Mouse (Mus musculus): ENCODE measurements around the gene Uvrag. TPM values are rescaled to one million over a fixed set of nuclear protein-coding genes. Genes with fewer than 3 reads are reported as not detected.
A peak's percentile ranks its signal among the peaks of the same experiment; 100 is the strongest.

Uvrag gene
- polyA plus RNA-seq, 1 experiment from 2014 or later: 16.7 TPM

DNA sequence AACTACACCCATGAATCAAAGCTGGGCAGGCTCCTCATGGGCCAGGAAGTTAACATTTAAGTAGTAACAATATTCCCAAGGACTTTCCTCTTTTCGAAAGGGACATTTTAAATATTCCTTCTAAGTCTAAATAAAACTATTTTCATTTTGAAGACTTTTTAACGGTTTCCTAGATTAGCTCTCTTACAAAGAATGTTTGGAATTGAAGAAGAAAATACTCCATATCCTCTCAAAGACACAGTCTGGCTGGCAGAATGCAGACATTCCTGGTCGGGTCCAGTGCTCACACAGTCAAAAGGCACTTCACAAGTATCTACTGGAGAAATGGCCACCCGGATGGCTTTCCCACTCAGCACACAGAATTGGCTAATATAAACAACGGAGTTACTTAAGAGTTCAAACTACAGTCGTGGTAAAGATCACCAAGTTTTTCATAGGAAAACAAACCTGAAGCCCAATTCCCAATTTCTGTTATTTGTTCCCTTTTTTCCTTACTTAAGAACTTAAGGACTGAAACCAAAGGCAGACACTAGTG, 9.1 kb downstream of the Uvrag start:
- 48% methylated on average over 6 of the region's 6 CpGs for WGBS (ENCODE audit: insufficient replicate concordance)
- no peaks in the 10 kb centered on the region for H3K9me3 ChIP-seq (replicated peaks; ENCODE audit: control insufficient read depth, low read length)
- no peak overlapping the region for H3K4me2 ChIP-seq
- H3K27me3 ChIP-seq (ENCODE audit: control insufficient read depth, insufficient read depth, low read length): no peaks in the 10 kb centered on the region
- no peak overlapping the region for H3K4me3 ChIP-seq (ENCODE audit: low read depth, low read length)
- peaks cover 20% of the 10 kb centered on the region for H3K4me1 ChIP-seq (ENCODE audit: control insufficient read depth, insufficient read depth, low read length)
- H3K9ac ChIP-seq (ENCODE audit: low read depth, low read length): no peak overlapping the region
- H3K27ac ChIP-seq (ENCODE audit: low read depth, low read length): 0 out of 2 replicates have a peak overlapping the region, but pooled peaks have one; percentile 37
- H3K36me3 ChIP-seq (ENCODE audit: control insufficient read depth, insufficient read depth, low read length): no peaks in the 10 kb centered on the region
- no peak for ATAC-seq (replicated peaks; ENCODE audit: insufficient number of reproducible peaks, low FRiP score, low TSS enrichment)

DNA sequence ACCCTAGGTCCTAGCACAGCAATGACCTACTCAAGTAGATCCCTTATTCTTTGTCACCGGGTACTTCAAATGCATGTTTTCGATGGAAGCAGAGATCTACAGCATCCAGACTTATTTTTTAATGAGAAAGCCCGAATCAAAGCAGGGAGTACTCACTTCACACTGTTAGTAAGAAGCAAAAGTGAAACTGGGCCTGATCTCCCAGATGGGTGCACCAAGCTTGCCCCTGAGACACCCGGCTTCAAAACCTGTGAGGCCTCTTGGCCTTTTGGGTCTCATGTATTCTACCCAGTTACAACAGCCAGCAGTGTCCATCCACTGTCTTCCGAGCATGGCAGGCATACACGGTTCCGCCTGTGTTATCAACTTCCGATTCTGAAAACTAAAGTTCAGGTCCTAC, 12.0 kb downstream of the Uvrag start:
- no peak overlapping the region for H3K9ac ChIP-seq (ENCODE audit: low read depth, low read length)
- peaks cover 3% of the 10 kb centered on the region; the same call in 1 of the 2 replicates for H3K36me3 ChIP-seq (ENCODE audit: control insufficient read depth, insufficient read depth, low read length)
- WGBS (ENCODE audit: insufficient replicate concordance): 89% methylated on average over 8 of the region's 8 CpGs
- H3K9me3 ChIP-seq (replicated peaks; ENCODE audit: control insufficient read depth, low read length): peaks cover 6% of the 10 kb centered on the region
- H3K4me1 ChIP-seq (ENCODE audit: control insufficient read depth, insufficient read depth, low read length): peaks cover 31% of the 10 kb centered on the region
- H3K4me3 ChIP-seq (ENCODE audit: low read depth, low read length): no peak overlapping the region
- H3K27ac ChIP-seq (ENCODE audit: low read depth, low read length): no peak overlapping the region
- no peaks in the 10 kb centered on the region for H3K27me3 ChIP-seq (ENCODE audit: control insufficient read depth, insufficient read depth, low read length)
- ATAC-seq (replicated peaks; ENCODE audit: insufficient number of reproducible peaks, low FRiP score, low TSS enrichment): no peak
- no peak overlapping the region for H3K4me2 ChIP-seq

DNA sequence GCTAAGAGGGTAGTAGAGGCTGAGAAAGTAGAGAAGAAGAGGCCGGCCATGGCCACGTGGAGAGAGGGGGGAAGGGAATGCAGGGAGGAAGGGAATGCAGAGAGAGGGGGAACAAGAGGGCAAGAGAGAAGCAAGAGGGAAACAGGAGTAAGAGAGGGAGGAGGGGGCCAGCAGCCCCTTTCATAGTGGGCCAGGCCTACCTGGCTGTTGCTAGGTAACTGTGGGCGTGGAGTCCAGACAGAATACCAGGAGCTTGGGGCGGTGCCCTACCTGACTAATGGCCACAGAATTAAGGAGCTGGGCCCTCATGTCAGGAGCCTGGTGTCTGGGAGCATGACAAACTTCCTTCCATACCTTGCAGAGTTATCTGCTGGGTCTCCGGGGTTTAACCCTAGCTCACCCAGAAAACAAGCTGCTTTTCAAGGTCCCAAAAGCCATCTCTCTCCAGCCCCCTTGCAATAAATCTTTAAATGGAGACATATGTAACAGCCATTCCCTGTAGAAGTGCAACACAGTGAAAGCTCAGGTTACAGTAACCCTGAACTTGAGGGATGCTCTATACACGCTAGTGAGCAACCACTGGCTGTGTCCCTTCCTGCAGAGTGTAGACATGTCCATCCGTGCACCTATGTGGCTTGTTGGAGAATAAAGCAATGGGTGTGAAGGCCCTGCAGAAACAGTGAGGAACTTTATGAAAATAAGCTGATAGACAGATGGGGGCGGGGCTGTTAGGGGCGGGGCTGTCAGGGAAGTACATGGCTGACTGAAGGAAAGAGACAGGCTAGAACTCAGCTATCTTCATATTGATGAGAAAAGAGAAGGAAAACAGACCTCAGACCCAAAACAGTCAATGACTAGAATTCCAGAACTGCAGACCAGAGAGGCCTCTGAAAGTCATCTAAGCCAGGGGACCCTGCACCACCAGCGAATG, 12.7 kb downstream of the Uvrag start:
- no peak for ATAC-seq (replicated peaks; ENCODE audit: insufficient number of reproducible peaks, low FRiP score, low TSS enrichment)
- H3K9me3 ChIP-seq (replicated peaks; ENCODE audit: control insufficient read depth, low read length): peaks cover 6% of the 10 kb centered on the region
- peaks cover 31% of the 10 kb centered on the region for H3K4me1 ChIP-seq (ENCODE audit: control insufficient read depth, insufficient read depth, low read length)
- no peak overlapping the region for H3K4me3 ChIP-seq (ENCODE audit: low read depth, low read length)
- H3K4me2 ChIP-seq: no peak overlapping the region
- H3K36me3 ChIP-seq (ENCODE audit: control insufficient read depth, insufficient read depth, low read length): peaks cover 3% of the 10 kb centered on the region; the same call in 1 of the 2 replicates
- no peaks in the 10 kb centered on the region for H3K27me3 ChIP-seq (ENCODE audit: control insufficient read depth, insufficient read depth, low read length)
- no peak overlapping the region for H3K9ac ChIP-seq (ENCODE audit: low read depth, low read length)
- H3K27ac ChIP-seq (ENCODE audit: low read depth, low read length): no peak overlapping the region
- WGBS (ENCODE audit: insufficient replicate concordance): 48% methylated on average over 10 of the region's 10 CpGs

DNA sequence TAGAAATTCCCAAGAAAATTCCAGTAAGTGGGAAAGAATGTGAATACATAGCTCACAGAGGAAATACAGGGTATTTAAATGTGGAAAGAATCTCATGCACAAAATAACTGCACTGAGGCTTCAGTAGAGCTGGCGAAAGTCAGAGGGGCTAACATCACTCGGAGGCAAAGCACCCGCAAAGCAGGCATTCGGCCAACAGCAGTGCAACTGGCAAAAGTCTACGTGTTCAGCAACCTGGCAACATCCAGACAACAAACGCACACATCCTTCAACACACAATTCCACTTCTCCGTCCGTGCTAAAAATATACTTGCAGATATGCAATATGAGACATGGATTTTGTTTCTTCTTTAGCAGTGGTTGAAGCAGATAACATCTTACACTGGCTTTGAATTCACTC, 14.9 kb downstream of the Uvrag start:
- peak overlapping the region; percentile 6 for H3K4me2 ChIP-seq
- no peak for ATAC-seq (replicated peaks; ENCODE audit: insufficient number of reproducible peaks, low FRiP score, low TSS enrichment)

DNA sequence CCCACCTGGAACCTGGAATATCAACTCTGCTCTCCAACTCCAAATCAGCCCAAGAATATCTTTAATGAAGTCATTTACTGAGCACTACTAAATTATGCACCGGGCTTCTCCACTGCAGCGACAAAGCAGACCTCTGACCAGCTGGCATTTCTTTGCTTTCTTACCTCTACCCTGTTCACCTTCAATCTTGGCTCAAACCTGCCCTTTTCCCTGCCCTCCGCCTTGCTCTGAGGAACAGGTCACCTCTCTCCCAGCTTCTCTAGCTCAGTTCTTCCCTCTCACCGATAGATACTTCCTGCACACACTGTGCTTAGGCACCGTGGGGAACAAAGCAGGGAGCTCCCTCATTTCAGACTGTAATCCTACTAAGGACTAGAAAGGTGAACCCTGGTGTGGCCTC, 18.3 kb downstream of the Uvrag start:
- Histone ChIP-seq H3K9me3 (replicated peaks; ENCODE audit: control insufficient read depth, low read length) (peaks cover 6% of the 10 kb centered on the region), H3K27me3 (ENCODE audit: control insufficient read depth, insufficient read depth, low read length) (no peaks in the 10 kb centered on the region), H3K4me2 (no peak overlapping the region), H3K36me3 (ENCODE audit: control insufficient read depth, insufficient read depth, low read length) (peaks cover 3% of the 10 kb centered on the region; the same call in 1 of the 2 replicates), H3K27ac (ENCODE audit: low read depth, low read length) (no peak overlapping the region), H3K4me1 (ENCODE audit: control insufficient read depth, insufficient read depth, low read length) (peaks cover 31% of the 10 kb centered on the region), H3K4me3 (ENCODE audit: low read depth, low read length) (no peak overlapping the region), H3K9ac (ENCODE audit: low read depth, low read length) (no peak overlapping the region)
- WGBS (ENCODE audit: insufficient replicate concordance): 70% methylated on average over 5 of the region's 5 CpGs
- ATAC-seq (replicated peaks; ENCODE audit: insufficient number of reproducible peaks, low FRiP score, low TSS enrichment): no peak

More for the DNA sequence above, 14.9 kb downstream of the Uvrag start:
- Histone ChIP-seq H3K4me1 (ENCODE audit: control insufficient read depth, insufficient read depth, low read length) (peaks cover 34% of the 10 kb centered on the region), H3K4me3 (ENCODE audit: low read depth, low read length) (no peak overlapping the region), H3K27me3 (ENCODE audit: control insufficient read depth, insufficient read depth, low read length) (no peaks in the 10 kb centered on the region), H3K36me3 (ENCODE audit: control insufficient read depth, insufficient read depth, low read length) (peaks cover 3% of the 10 kb centered on the region; the same call in 1 of the 2 replicates), H3K9ac (ENCODE audit: low read depth, low read length) (no peak overlapping the region), H3K27ac (ENCODE audit: low read depth, low read length) (peak overlapping the region; percentile 71; the same call in 1 of the 2 replicates), H3K9me3 (replicated peaks; ENCODE audit: control insufficient read depth, low read length) (peaks cover 6% of the 10 kb centered on the region)
- WGBS (ENCODE audit: insufficient replicate concordance): 51% methylated on average over 8 of the region's 8 CpGs

DNA sequence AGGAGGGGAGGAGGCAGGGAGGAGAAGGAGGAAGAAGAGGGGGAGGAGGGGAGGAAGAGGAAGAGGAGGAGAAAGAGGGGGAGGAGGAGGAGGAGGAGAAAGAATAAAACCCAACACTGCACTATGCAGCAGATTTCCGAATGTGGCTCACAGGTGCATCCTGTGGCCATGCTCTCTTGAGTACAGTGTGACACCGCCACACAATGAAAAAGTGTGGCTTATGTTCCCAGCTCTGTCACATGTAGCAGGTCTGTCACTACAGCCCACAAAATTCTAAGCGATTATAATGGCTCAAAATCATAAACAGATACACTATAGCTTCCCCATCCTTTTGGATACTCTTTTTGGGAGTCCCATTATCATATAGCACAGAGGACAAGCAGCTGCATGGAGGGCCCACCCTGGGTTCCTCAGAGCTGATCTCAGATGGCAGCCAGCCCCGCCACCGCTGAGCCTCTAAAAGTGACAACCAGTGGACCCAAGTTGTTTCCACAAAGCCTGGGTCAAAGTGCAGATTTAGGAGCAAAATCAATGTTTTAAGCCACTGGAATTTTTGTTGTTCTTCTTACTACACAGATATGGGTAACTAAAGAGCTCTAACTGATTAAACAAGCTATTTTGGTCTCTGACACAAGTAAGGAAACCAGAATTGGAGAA, 19.9 kb downstream of the Uvrag start:
- H3K4me1 ChIP-seq (ENCODE audit: control insufficient read depth, insufficient read depth, low read length): peaks cover 18% of the 10 kb centered on the region
- peaks cover 6% of the 10 kb centered on the region for H3K36me3 ChIP-seq (ENCODE audit: control insufficient read depth, insufficient read depth, low read length)
- H3K27me3 ChIP-seq (ENCODE audit: control insufficient read depth, insufficient read depth, low read length): no peaks in the 10 kb centered on the region
- H3K4me2 ChIP-seq: no peak overlapping the region
- ATAC-seq (replicated peaks; ENCODE audit: insufficient number of reproducible peaks, low FRiP score, low TSS enrichment): no peak
- peaks cover 6% of the 10 kb centered on the region for H3K9me3 ChIP-seq (replicated peaks; ENCODE audit: control insufficient read depth, low read length)
- no peak overlapping the region for H3K9ac ChIP-seq (ENCODE audit: low read depth, low read length)
- no peak overlapping the region for H3K27ac ChIP-seq (ENCODE audit: low read depth, low read length)
- WGBS (ENCODE audit: insufficient replicate concordance): 85% methylated on average over 5 of the region's 5 CpGs
- H3K4me3 ChIP-seq (ENCODE audit: low read depth, low read length): no peak overlapping the region

DNA sequence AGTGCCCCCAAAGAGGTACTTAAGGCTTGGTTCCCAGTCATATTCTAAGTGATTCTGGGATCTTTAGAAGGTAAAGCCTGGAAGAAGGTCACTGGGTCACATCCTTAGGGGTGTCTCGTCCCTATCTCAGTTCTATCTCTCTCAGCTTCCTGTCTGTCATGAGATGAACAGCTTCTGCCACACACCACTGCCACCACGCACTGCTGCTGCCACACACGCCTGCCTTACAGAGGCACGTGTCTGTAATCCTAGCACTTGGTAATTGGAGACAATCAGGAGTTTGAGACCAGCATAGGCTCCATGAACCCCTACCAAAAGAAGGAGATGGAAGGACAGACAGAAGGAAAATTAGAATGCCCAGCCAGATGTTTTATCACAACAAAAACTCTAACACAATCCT, 20.9 kb downstream of the Uvrag start:
- H3K4me3 ChIP-seq (ENCODE audit: low read depth, low read length): no peak overlapping the region
- no peak overlapping the region for H3K27ac ChIP-seq (ENCODE audit: low read depth, low read length)
- H3K9ac ChIP-seq (ENCODE audit: low read depth, low read length): no peak overlapping the region
- H3K9me3 ChIP-seq (replicated peaks; ENCODE audit: control insufficient read depth, low read length): peaks cover 6% of the 10 kb centered on the region
- H3K27me3 ChIP-seq (ENCODE audit: control insufficient read depth, insufficient read depth, low read length): no peaks in the 10 kb centered on the region
- no peak overlapping the region for H3K4me2 ChIP-seq
- peaks cover 6% of the 10 kb centered on the region for H3K36me3 ChIP-seq (ENCODE audit: control insufficient read depth, insufficient read depth, low read length)
- 60% methylated on average over 4 of the region's 4 CpGs for WGBS (ENCODE audit: insufficient replicate concordance)
- H3K4me1 ChIP-seq (ENCODE audit: control insufficient read depth, insufficient read depth, low read length): peaks cover 14% of the 10 kb centered on the region
- no peak for ATAC-seq (replicated peaks; ENCODE audit: insufficient number of reproducible peaks, low FRiP score, low TSS enrichment)

DNA sequence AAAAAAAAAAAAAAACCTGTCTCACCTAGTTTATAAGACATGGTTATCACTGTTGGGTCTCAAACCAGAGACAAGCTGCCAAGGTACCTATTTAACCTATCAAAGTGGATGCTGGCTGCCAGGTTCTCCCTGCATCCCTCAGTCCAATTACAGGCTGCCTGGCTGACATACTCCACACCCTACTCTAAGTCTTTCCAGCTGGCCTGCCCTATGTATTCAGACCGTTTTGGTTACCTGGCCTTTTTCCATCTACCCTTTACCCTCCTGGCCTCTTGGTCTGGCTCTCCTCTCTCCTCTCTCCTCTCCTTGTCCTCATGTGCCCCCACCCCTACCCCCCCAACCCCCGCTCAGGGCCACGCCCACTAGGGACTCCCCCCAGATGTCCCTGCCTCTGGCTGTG, 24.2 kb downstream of the Uvrag start:
- Histone ChIP-seq H3K9ac (ENCODE audit: low read depth, low read length) (no peak overlapping the region), H3K4me1 (ENCODE audit: control insufficient read depth, insufficient read depth, low read length) (peaks cover 12% of the 10 kb centered on the region), H3K9me3 (replicated peaks; ENCODE audit: control insufficient read depth, low read length) (no peaks in the 10 kb centered on the region), H3K27me3 (ENCODE audit: control insufficient read depth, insufficient read depth, low read length) (no peaks in the 10 kb centered on the region), H3K4me3 (ENCODE audit: low read depth, low read length) (no peak overlapping the region), H3K27ac (ENCODE audit: low read depth, low read length) (no peak overlapping the region), H3K36me3 (ENCODE audit: control insufficient read depth, insufficient read depth, low read length) (peaks cover 3% of the 10 kb centered on the region; the same call in 1 of the 2 replicates), H3K4me2 (no peak overlapping the region)
- WGBS (ENCODE audit: insufficient replicate concordance): 74% methylated on average over 3 of the region's 3 CpGs
- no peak for ATAC-seq (replicated peaks; ENCODE audit: insufficient number of reproducible peaks, low FRiP score, low TSS enrichment)

Measured in heart, embryonic 11.5 days (tissue).